Mouse (Mus musculus): ENCODE results near the gene Ak2.
A peak's percentile ranks its signal among the peaks of the same experiment; 100 is the strongest.

DNA sequence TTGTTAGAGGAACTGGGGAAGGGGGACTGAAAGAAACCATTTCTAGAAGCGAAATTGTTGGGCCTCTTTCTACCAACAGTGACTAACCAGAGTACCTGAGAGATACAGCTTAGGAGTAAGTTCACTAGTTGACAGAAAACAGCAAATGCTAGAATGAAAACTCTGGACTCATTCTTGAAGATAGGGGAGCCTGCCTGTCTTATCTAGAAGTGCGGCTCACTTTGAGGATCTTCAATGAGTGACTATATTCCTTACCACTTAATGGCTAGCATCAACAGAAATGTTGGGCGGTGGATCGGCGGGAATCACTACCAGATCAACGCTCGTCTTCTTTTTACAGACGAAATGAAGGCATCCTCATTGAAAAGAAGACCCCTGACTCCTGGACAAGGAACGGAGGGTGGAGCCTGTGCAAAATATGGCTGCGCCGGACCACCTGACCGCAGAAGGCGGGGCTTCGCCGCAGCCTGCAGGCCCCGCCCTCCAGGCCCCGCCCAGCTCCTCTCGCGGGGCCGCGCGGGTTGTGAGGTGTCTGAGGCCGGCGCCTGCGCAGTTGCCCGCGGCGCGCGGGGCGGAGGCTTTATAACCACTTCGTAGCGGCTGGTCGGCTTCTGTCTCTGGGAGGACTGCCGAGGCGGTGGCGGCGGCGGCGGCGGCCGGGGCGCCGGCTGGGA lies 65.9 kb downstream of the Ak2 start:
- no peak for TF ChIP-seq CTCF (IDR thresholded peaks at IDR 0.05; ENCODE audit: borderline replicate concordance, extremely low read depth, insufficient read depth, insufficient read length)
- peak; percentile 94 for TF ChIP-seq POLR2A (IDR thresholded peaks at IDR 0.05; ENCODE audit: borderline replicate concordance, extremely low read depth, insufficient read depth, insufficient read length, poor library complexity, severe bottlenecking)

Measured in brain, embryonic 14.5 days (tissue).